Mouse (Mus musculus): Measurements from ENCODE around the gene Herc4. TPM values are rescaled to one million over a fixed set of nuclear protein-coding genes. Genes with fewer than 3 reads are reported as not detected.
"Not testable (repeated sequence)": the region's sequence is repeated elsewhere in the genome, so short reads cannot be mapped to it uniquely, and the experiment has no call there.

The Herc4 gene
- total RNA-seq, 1 experiment from 2014 or later, result 450 TPM

DNA sequence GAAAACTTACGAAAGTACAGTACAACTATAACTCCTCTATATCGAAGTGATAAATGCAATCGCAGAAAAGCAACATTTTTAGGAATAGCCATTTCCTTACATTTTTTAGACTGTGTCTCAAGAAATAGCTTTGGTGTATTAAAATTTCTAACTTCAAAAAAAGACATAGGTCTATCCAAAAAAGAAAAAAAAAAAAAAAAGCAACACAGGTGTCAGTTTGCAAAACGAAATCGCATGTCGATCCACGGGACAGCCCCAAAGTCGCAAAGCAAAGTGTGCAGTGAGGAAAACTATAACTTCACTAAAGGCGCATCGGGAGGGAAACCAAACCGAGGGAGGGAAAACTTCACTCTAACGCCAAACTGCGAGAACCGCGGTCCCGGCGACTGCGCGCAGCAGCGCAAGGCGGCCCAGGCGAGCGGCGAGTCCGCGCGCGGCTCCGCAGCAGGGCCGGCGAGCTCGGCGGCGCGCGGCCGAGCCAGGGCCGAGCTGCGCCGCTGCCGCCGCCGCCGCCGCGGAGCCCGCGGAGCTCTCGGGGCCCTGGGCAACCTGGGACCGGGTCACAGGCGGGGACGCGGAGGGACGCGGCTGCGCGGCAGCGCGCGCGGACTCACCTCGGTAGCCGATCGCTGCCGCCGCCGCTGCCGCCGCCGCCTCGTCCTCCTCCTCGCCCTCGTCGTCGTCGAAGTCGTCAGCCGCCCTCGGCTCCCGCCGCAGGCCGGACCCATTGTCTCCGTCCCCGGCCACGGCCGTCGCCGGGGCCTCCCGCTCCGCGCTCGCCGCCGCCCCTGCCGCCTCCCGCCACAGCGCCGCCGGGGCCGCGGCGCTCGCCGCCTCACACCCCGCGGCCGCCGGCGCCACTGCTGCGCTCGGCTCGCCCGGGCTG is 94.6 kb downstream of the Herc4 start:
- ATAC-seq (replicated peaks; ENCODE audit: insufficient number of reproducible peaks, low FRiP score, low TSS enrichment, poor library complexity, severe bottlenecking), result no peak

DNA sequence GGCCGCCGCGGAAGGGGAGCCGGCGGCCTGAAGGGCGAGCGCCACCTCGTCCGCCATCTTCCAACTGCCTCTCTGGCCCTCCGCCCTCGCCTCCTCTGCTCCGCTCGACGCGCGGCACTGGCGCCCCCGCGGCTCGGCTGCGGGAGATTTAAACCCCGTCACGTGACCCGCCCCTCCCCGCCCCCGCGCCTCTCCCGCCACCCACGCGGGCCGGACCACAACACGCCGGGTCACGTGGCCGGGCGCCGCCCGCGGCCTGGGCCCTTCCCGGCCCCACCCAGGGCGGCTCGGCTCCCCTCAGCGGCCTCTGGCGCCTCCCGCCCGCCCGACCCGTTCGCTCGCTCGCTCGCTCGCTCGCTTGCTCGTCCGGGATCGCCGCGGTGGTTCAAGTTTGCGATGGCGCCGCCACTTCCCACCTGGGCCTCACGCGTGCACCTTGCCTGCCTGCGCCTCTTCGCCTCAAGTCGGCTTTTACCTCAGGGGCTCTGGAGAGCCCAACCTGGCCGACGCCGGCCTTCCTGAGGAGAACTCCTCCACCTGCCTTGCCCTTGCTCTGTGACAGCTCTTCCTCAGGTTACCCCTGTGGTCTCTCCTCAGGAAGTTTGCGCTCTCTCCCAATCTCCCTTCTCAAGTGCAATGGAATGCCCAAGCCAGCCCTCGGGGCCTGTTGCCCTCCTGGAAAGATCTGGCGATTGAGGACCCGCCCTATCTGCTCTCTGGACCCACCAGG is 95.5 kb downstream of the Herc4 start:
- ATAC-seq (replicated peaks; ENCODE audit: insufficient number of reproducible peaks, low FRiP score, low TSS enrichment, poor library complexity, severe bottlenecking), result peak; percentile 75

DNA sequence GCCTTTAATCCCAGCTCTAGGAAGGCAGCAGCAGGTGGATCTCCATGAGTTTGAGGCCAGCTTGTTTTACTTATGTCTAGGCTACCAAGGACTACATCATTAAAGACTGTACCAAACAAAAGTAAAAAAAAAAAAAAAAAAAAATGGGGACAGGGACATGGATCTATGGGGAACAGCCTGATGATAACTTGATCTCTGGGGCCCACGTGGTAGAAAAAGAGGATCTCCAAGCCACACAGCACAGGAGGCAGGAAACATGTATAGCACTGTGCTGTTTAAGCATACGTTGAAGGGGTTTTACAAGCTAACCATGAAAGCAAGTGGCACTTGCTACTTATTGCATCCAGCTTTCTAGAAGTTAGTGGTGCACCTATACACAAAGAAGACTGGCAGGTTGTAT is 97.7 kb downstream of the Herc4 start:
- ATAC-seq (replicated peaks; ENCODE audit: insufficient number of reproducible peaks, low FRiP score, low TSS enrichment, poor library complexity, severe bottlenecking), result no peak

DNA sequence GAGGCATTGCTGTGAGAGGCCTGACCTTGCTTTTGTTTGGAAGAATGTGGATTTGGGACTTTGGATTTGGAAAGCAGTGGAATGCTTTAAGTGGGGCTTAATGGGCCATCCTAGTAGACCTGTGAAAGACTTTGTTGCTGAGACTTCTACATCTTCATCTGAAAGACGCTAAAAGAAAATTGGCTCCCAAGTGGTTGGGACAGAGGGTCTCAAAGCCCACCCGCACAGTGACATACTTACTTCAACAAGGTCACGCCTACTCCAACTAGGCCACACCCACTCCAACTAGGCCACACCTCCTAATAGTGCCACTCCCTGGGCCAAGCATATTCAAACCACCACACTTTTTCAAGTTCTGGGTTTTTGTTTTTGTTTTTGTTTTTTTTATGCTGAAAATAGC is 101.1 kb downstream of the Herc4 start:
- no peak for ATAC-seq (replicated peaks; ENCODE audit: insufficient number of reproducible peaks, low FRiP score, low TSS enrichment, poor library complexity, severe bottlenecking)

DNA sequence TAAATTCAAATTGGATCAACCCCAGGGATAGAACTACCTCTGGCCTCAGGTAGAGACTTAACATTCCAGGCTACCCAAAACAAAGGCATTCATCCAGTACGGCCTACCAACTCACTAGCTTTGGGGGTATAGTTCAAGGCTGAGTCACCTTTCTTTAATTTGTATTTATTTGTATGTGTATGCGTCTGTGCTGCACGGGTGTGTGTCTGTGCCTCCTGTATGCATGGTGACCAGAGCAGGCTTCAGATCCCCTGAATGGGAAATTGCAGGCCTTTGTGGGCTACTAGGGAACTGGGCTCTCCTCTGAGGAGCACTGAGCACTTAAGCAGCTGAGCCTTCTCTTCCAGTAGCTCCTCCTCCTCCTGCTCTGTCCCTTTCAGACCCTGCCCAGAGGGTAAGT is 104.7 kb downstream of the Herc4 start:
- ATAC-seq (replicated peaks; ENCODE audit: insufficient number of reproducible peaks, low FRiP score, low TSS enrichment, poor library complexity, severe bottlenecking), result no peak

DNA sequence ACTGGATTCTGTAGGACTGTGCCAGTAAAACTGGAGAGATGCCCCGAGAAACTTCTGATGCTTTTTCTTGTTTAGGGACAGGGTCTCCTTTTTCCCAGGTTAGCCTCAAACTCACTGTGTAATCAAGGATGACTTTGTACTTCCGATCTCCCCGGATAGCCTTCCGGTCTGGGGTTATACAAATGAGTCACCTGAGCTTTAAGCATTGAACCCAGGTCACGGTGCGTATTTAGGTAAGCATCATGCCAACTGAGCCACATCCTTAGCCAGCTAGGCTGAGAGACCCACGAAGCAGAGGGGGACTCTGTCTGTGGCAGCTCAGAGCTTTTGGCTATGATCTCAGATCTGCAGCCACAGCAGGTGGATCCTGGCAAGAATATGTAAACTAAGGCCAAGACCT is 107.1 kb downstream of the Herc4 start:
- no peak for ATAC-seq (replicated peaks; ENCODE audit: insufficient number of reproducible peaks, low FRiP score, low TSS enrichment, poor library complexity, severe bottlenecking)

DNA sequence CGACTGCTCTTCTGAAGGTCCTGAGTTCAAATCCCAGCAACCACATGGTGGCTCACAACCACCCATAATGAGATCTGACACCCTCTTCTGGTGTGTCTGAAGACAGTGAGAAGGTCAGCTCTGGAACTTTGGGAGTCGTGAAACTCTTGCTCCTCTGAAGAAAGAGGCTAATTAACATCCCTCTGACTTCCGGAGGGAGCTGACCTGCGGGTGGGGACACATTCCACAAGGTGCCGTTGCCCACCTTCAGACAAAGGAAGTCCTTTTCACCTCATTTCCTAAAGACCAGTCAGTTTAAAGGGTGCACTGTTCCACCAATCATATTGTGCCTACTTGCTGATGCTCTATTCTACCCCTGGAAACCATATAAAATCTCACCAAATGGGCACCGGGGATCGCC is 107.5 kb downstream of the Herc4 start:
- ATAC-seq (replicated peaks; ENCODE audit: insufficient number of reproducible peaks, low FRiP score, low TSS enrichment, poor library complexity, severe bottlenecking), result not testable (repeated sequence)

DNA sequence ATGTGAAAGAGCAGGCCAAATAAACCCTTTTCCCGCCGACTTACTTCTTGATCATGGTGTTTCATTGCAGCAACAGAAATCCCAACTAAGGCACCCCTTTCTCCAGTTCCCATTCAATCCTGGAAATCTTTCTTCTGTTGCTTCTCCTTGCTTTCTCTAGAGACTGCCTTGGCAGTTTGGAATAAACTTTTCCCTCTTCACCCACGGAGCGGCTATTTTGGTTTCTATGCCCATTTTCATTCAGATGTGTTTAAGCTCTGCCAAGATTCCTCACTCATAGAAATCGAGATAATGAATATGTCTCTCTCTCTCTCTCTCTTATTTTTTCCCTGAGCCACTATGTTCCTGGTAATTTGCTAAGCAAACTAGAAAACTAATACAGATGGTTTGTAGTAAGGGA is 108.5 kb downstream of the Herc4 start:
- no peak for ATAC-seq (replicated peaks; ENCODE audit: insufficient number of reproducible peaks, low FRiP score, low TSS enrichment, poor library complexity, severe bottlenecking)

DNA sequence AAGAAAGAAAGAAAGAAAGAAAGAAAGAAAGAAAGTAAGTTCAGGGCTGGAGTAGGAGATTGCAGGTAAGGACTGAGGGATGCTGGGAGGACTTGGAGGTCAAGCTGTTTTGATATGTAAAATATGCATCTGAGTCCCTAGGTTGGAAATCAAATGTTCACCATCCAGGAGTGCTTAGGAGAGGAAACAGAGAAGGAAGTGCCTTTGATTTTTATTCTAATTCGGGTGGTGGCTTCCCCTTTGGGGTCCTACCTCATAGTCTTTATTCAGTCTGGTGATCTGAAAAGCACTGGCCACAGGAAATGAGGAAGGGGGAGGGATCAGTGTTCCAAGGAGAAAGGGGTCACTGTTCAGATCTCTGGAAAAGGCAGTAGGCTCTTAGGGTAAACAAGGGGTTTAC is 116.9 kb downstream of the Herc4 start:
- ATAC-seq (replicated peaks; ENCODE audit: insufficient number of reproducible peaks, low FRiP score, low TSS enrichment, poor library complexity, severe bottlenecking), result no peak

DNA sequence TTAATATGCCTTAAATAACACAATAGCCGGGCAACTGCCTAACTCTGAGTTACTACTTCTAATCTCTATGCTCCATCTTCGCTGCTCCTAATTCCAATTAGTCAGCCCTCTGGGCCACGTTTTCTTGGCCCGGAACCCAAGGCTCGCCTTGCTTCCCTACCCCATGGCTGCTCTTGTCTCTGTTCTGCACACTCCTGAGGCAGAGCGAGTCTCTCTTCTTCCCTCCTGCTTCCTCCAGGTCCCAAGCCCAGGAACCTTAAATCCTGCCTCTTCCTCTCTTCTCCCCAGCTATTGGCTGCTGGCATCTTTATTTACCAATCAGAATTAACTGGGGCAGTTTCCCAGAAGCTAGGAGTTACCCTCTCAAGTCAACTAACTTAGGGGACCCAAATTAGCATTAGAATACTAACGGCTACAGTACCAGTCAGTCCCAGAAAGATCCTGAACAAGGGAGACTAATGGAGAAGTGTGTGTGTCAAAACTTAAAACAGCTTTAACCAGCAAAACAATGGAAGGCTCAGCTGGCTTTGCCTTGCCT is 122.4 kb downstream of the Herc4 start:
- ATAC-seq (replicated peaks; ENCODE audit: insufficient number of reproducible peaks, low FRiP score, low TSS enrichment, poor library complexity, severe bottlenecking), result no peak

DNA sequence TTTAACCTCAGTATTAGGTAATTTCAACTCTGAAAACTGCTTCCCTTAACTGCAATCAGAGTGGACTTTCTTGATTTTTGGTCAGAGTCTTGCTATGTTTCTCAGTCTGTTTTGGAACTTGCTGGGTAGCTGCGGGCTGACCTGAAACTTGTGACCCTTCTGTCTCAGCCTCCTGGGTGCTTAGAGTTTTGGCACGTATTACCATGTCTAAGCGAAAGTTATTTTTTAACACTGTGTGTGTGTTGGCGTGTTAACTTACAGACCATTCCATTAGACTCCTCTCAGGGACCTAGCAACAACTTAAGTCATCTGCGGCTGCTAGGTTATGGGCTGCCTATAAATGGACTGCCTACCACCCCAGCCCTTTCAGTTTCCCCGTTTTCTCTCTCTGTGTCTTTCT is 123.8 kb downstream of the Herc4 start:
- no peak for ATAC-seq (replicated peaks; ENCODE audit: insufficient number of reproducible peaks, low FRiP score, low TSS enrichment, poor library complexity, severe bottlenecking)

Other genes starting within 250 kb of the Herc4 start
- gene Hnrnph3, start 219.6 kb upstream of the Herc4 start, total RNA-seq (2017), result 87.7 to 119 TPM (median 96.9 TPM) in 3 replicates
- gene Pbld2, start 219.5 kb upstream of the Herc4 start, total RNA-seq (2017), result not detected in 3 replicates
- gene Pbld1, start 183.6 kb upstream of the Herc4 start, total RNA-seq (2017), result 2.8 to 12.5 TPM in 2 of 3 replicates, not detected in the other
- not detected in 3 replicates for gene Atoh7, start 144.2 kb upstream of the Herc4 start, total RNA-seq (2017)
- gene Mypn, start 39.9 kb upstream of the Herc4 start, total RNA-seq (2017), result 0.19 TPM in 1 of 3 replicates, not detected in the others
- 57.4 to 70.4 TPM (median 60.1 TPM) in 3 replicates for gene Sirt1, start 137.9 kb downstream of the Herc4 start, total RNA-seq (2017)
- gene Dnajc12, start 138.6 kb downstream of the Herc4 start, total RNA-seq (2017), result 0.53 to 7.0 TPM (median 0.95 TPM) in 3 replicates
- not detected in 3 replicates for gene Gm7075, start 178.0 kb downstream of the Herc4 start, total RNA-seq (2017)
- gene Ctnna3, start 186.3 kb downstream of the Herc4 start, total RNA-seq (2017), result not detected in 3 replicates